Mouse (Mus musculus): Measurements from ENCODE around the gene Atxn2l. TPM values are rescaled to one million over a fixed set of nuclear protein-coding genes. Genes with fewer than 3 reads are reported as not detected.
"Not testable (repeated sequence)": the region's sequence is repeated elsewhere in the genome, so short reads cannot be mapped to it uniquely, and the experiment has no call there.

Atxn2l gene
- polyA plus RNA-seq, 1 experiment, result 208 TPM

- no peak for TF ChIP-seq CTCF (IDR thresholded peaks at IDR 0.05; ENCODE audit: extremely low read depth, insufficient read depth, insufficient read length, insufficient replicate concordance)
- TF ChIP-seq POLR2A (IDR thresholded peaks at IDR 0.05; ENCODE audit: low read depth, low read length), result no peak
- Histone ChIP-seq H3K4me3 (ENCODE audit: extremely low read depth, insufficient read depth, insufficient read length) (no peak overlapping the region), H3K36me3 (ENCODE audit: control insufficient read depth, insufficient read depth, low read length) (peaks cover 64% of the 10 kb centered on the region), H3K27me3 (ENCODE audit: control insufficient read depth, insufficient read depth, low read length) (no peaks in the 10 kb centered on the region), H3K27ac (ENCODE audit: insufficient read depth, low read length) (no peak overlapping the region), H3K4me1 (ENCODE audit: control insufficient read depth, insufficient read depth, insufficient read length) (no peaks in the 10 kb centered on the region)
- 92% methylated on average over 6 of the region's 6 CpGs for WGBS
- no peak for DNase-seq (ENCODE audit: low read depth in 1 of 2, low spot score in 2 of 2)
Measured at GRCm38 (mm10) chr7:126494120-126494519, 9.1 kb downstream of the Atxn2l start.

GRCm38 (mm10) chr7:126491973-126492372 is 11.3 kb downstream of the Atxn2l start:
- Histone ChIP-seq H3K36me3 (ENCODE audit: control insufficient read depth, insufficient read depth, low read length) (peaks cover 50% of the 10 kb centered on the region), H3K27ac (ENCODE audit: insufficient read depth, low read length) (no peak overlapping the region)
- WGBS, result 81% methylated on average over 11 of the region's 11 CpGs

GRCm38 (mm10) chr7:126491005-126491404 is 12.2 kb downstream of the Atxn2l start:
- WGBS, result 63% methylated on average over 1 of the region's 1 CpGs
- DNase-seq (ENCODE audit: low read depth in 1 of 2, low spot score in 2 of 2), result no peak
- Histone ChIP-seq H3K4me3 (ENCODE audit: extremely low read depth, insufficient read depth, insufficient read length) (no peak overlapping the region), H3K36me3 (ENCODE audit: control insufficient read depth, insufficient read depth, low read length) (peaks cover 42% of the 10 kb centered on the region), H3K27ac (ENCODE audit: insufficient read depth, low read length) (no peak overlapping the region), H3K4me1 (ENCODE audit: control insufficient read depth, insufficient read depth, insufficient read length) (peaks cover 7% of the 10 kb centered on the region; the same call in 1 of the 2 replicates), H3K27me3 (ENCODE audit: control insufficient read depth, insufficient read depth, low read length) (no peaks in the 10 kb centered on the region)
- TF ChIP-seq CTCF (IDR thresholded peaks at IDR 0.05; ENCODE audit: extremely low read depth, insufficient read depth, insufficient read length, insufficient replicate concordance) (no peak), POLR2A (IDR thresholded peaks at IDR 0.05; ENCODE audit: low read depth, low read length) (no peak)

More at GRCm38 (mm10) chr7:126491973-126492372, 11.3 kb downstream of the Atxn2l start:
- no peak for DNase-seq (ENCODE audit: low read depth in 1 of 2, low spot score in 2 of 2)
- no peaks in the 10 kb centered on the region for H3K27me3 ChIP-seq (ENCODE audit: control insufficient read depth, insufficient read depth, low read length)
- no peak overlapping the region for H3K4me3 ChIP-seq (ENCODE audit: extremely low read depth, insufficient read depth, insufficient read length)
- TF ChIP-seq CTCF (IDR thresholded peaks at IDR 0.05; ENCODE audit: extremely low read depth, insufficient read depth, insufficient read length, insufficient replicate concordance) (no peak), POLR2A (IDR thresholded peaks at IDR 0.05; ENCODE audit: low read depth, low read length) (no peak)
- peaks cover 5% of the 10 kb centered on the region; the same call in 1 of the 2 replicates for H3K4me1 ChIP-seq (ENCODE audit: control insufficient read depth, insufficient read depth, insufficient read length)

DNA sequence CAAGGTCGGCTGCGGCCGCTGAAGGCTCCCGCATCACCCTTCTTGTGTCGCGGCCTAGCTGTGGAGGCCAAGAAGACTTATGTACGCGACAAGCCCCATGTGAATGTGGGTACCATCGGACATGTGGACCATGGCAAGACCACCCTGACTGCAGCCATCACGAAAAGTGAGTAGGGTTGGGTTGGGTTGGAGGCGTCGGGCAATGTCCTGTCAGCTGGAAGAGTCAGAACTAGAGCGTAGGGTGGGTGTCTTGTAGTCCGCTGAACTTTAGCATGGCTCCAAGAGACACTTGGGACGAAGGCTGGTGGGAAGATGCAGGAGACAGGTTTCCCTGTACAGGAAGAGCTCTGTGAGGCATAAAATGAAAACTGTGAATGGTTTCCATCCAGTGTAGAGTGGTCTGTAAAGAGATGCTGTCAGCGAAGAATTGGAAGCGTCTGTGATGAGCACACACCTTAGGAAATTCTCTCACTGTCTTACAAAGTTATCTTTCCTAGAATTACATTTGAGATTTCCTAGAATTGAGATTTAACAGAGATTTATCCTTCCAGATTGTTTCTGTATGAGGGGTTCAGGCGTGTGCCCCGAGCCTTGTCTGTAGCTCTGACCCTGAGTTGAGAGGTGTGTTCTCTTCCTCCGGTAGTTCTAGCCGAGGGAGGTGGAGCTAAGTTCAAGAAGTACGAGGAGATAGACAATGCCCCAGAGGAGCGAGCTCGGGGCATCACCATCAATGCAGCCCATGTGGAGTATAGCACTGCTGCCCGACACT is 15.4 kb downstream of the Atxn2l start:
- WGBS, result 7% methylated on average over 25 of the region's 25 CpGs
- DNase-seq (ENCODE audit: low read depth in 1 of 2, low spot score in 2 of 2); H3K4me1 ChIP-seq (ENCODE audit: control insufficient read depth, insufficient read depth, insufficient read length); H3K27ac ChIP-seq (ENCODE audit: insufficient read depth, low read length); H3K27me3 ChIP-seq (ENCODE audit: control insufficient read depth, insufficient read depth, low read length): not testable (repeated sequence)
- Histone ChIP-seq H3K4me3 (ENCODE audit: extremely low read depth, insufficient read depth, insufficient read length) (peak overlapping the region; percentile 78), H3K36me3 (ENCODE audit: control insufficient read depth, insufficient read depth, low read length) (peaks cover 13% of the 10 kb centered on the region)

DNA sequence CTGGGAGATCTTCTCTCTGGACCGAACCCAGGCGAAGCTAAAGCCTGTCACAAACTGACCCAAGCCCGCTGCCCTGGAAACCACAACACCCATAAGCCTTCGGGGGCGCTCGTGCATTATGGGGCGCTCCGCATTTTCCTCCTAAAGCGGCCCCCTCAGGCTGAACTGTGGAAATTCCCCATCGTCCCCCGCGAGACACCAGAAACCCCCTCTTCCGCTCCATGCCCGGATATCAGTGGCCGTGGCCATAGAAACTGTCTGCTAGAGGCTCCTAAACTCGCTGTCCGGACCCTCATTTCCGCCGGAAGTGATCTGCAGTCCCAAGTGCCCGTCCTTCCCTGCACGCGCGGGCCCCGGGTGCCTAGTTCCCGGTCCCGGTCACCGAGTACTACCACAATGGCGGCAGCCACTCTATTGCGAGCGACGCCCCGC is 16.2 kb downstream of the Atxn2l start, which contains the start of gene Tufm:
Tufm (plus strand) TSS at position 310 of the 432 bp plus-strand sequence.
- WGBS, result under 1% methylated on average over 32 of the region's 32 CpGs
- Histone ChIP-seq H3K27me3 (ENCODE audit: control insufficient read depth, insufficient read depth, low read length) (no peaks in the 10 kb centered on the region), H3K4me3 (ENCODE audit: extremely low read depth, insufficient read depth, insufficient read length) (peak within 1 kb of the TSS; percentile 78), H3K36me3 (ENCODE audit: control insufficient read depth, insufficient read depth, low read length) (peaks cover 6% of the 10 kb centered on the region), H3K4me1 (ENCODE audit: control insufficient read depth, insufficient read depth, insufficient read length) (peaks cover 7% of the 10 kb centered on the region; the same call in 1 of the 2 replicates), H3K27ac (ENCODE audit: insufficient read depth, low read length) (peak within 1 kb of the TSS; percentile 82)
- no peak; the same call in 1 of the 2 replicates for TF ChIP-seq POLR2A (IDR thresholded peaks at IDR 0.05; ENCODE audit: low read depth, low read length)
- TF ChIP-seq CTCF (IDR thresholded peaks at IDR 0.05; ENCODE audit: extremely low read depth, insufficient read depth, insufficient read length, insufficient replicate concordance), result no peak
- DNase-seq (ENCODE audit: low read depth in 1 of 2, low spot score in 2 of 2), result peak; percentile 83 to 94

GRCm38 (mm10) chr7:126482392-126482871 is 20.8 kb downstream of the Atxn2l start:
- TF ChIP-seq POLR2A (IDR thresholded peaks at IDR 0.05; ENCODE audit: low read depth, low read length) (no peak), CTCF (IDR thresholded peaks at IDR 0.05; ENCODE audit: extremely low read depth, insufficient read depth, insufficient read length, insufficient replicate concordance) (no peak)
- H3K4me1 ChIP-seq (ENCODE audit: control insufficient read depth, insufficient read depth, insufficient read length), result 0 out of 2 replicates have a peak, but pooled peaks cover 2% of the 10 kb centered on the region
- peak overlapping the region; percentile 42; the same call in 1 of the 2 replicates for H3K4me3 ChIP-seq (ENCODE audit: extremely low read depth, insufficient read depth, insufficient read length)
- under 1% methylated on average over 23 of the region's 23 CpGs for WGBS
- H3K27ac ChIP-seq (ENCODE audit: insufficient read depth, low read length), result peak overlapping the region; percentile 31
- H3K27me3 ChIP-seq (ENCODE audit: control insufficient read depth, insufficient read depth, low read length), result no peaks in the 10 kb centered on the region
- peak in 1 of 2 experiments; percentile 63 for DNase-seq (ENCODE audit: low read depth in 1 of 2, low spot score in 2 of 2)
- H3K36me3 ChIP-seq (ENCODE audit: control insufficient read depth, insufficient read depth, low read length), result no peaks in the 10 kb centered on the region

- Histone ChIP-seq H3K4me3 (ENCODE audit: extremely low read depth, insufficient read depth, insufficient read length) (peak overlapping the region; percentile 14; the same call in 1 of the 2 replicates), H3K4me1 (ENCODE audit: control insufficient read depth, insufficient read depth, insufficient read length) (0 out of 2 replicates have a peak, but pooled peaks cover 1% of the 10 kb centered on the region), H3K27ac (ENCODE audit: insufficient read depth, low read length) (no peak overlapping the region), H3K27me3 (ENCODE audit: control insufficient read depth, insufficient read depth, low read length) (no peaks in the 10 kb centered on the region), H3K36me3 (ENCODE audit: control insufficient read depth, insufficient read depth, low read length) (no peaks in the 10 kb centered on the region)
- DNase-seq (ENCODE audit: low read depth in 1 of 2, low spot score in 2 of 2), result no peak
- TF ChIP-seq CTCF (IDR thresholded peaks at IDR 0.05; ENCODE audit: extremely low read depth, insufficient read depth, insufficient read length, insufficient replicate concordance) (no peak), POLR2A (IDR thresholded peaks at IDR 0.05; ENCODE audit: low read depth, low read length) (no peak)
- WGBS, result 15% methylated on average over 5 of the region's 5 CpGs
Measured at GRCm38 (mm10) chr7:126481699-126482098, 21.5 kb downstream of the Atxn2l start.

Data from spleen, adult 2 months (tissue).